9 mouse cellular contexts compared by ENCODE assay signal in the genomic region with DNA sequence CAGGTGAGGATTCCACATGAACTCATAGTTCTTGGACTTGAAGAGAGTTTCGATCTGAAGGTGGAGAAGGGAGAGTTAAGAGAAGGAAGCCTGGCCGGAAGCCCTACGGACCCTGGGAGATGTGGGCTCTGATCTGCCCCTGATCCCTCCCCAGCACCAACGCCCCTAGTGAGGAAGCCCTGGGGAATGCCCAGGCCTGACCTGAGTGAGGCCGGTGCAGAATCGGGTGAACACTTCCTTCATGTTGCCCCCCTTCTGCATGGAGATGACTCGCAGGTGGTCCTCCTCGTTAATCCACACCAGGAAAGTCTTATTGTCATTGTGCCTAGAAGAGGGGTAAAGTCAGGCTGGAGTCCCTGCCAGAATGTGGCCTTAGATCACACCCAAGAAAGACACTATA. TPM values are rescaled to one million over a fixed set of nuclear protein-coding genes. Genes with fewer than 3 reads are reported as not detected.
DNase-seq lines count a peak whose midpoint lies in the region; ATAC-seq and TF ChIP-seq lines count a peak whose summit lies in the region.
"Had no signal": no experiment of that assay in that cellular context is flagged by ENCODE, and none has a peak within 500 bp of the region (broad histone marks: within the 10 kb centered on the region; RNA-seq: fewer than 3 reads in every experiment).

No protein-coding gene starts in this region.

- H3K36me3 ChIP-seq in forebrain, embryonic 11.5 days (ENCODE audit: control insufficient read depth, insufficient read depth, low read length), result peaks cover 4% of the 10 kb centered on the region
- H3K36me3 ChIP-seq in hindbrain, embryonic 16.5 days (ENCODE audit: control insufficient read depth, insufficient read depth, low read length), result no peaks in the 10 kb centered on the region
- peaks cover 37% of the 10 kb centered on the region for H3K36me3 ChIP-seq in neural tube, embryonic 13.5 days

- no peak for DNase-seq in left cerebral cortex, adult 2 months (ENCODE audit: extremely low spot score in 1 of 2, low spot score in 2 of 2)
- no peak for DNase-seq in left cerebral cortex, postnatal 4 days
- DNase-seq in forebrain, embryonic 11.5 days (ENCODE audit: low spot score), result no peak
- no peak for DNase-seq in urinary bladder, postnatal 36 days (ENCODE audit: low spot score in 2 of 2)
- no peak for DNase-seq in testis, postnatal 14 days (ENCODE audit: low spot score)
- DNase-seq in ovary, postnatal 36 days (ENCODE audit: low spot score), result no peak

- peak overlapping the region; percentile 93 for H3K9ac ChIP-seq in forebrain, embryonic 11.5 days (ENCODE audit: low read length)
- H3K9ac ChIP-seq in hindbrain, embryonic 16.5 days (ENCODE audit: low read depth, low read length), result peak overlapping the region; percentile 98
- H3K9ac ChIP-seq in neural tube, embryonic 13.5 days, result peak overlapping the region; percentile 99

- H3K4me2 ChIP-seq in forebrain, embryonic 11.5 days (ENCODE audit: low read depth, low read length, severe bottlenecking), result peak overlapping the region; percentile 93
- H3K4me2 ChIP-seq in hindbrain, embryonic 16.5 days (ENCODE audit: low read length), result peak overlapping the region; percentile 92
- peak overlapping the region; percentile 97 for H3K4me2 ChIP-seq in neural tube, embryonic 13.5 days

- H3K4me3 ChIP-seq in left cerebral cortex, adult 2 months, result peak overlapping the region; percentile 100
- peak overlapping the region; percentile 91 for H3K4me3 ChIP-seq in forebrain, embryonic 11.5 days (ENCODE audit: low read depth, low read length)
- H3K4me3 ChIP-seq in hindbrain, embryonic 16.5 days (ENCODE audit: low read length), result peak overlapping the region; percentile 91
- peak overlapping the region; percentile 97 for H3K4me3 ChIP-seq in neural tube, embryonic 13.5 days

- no peaks in the 10 kb centered on the region for H3K9me3 ChIP-seq in forebrain, embryonic 11.5 days (ENCODE audit: control insufficient read depth, low read length)
- H3K9me3 ChIP-seq in hindbrain, embryonic 16.5 days (ENCODE audit: control insufficient read depth, low read length), result no peaks in the 10 kb centered on the region
- H3K9me3 ChIP-seq in neural tube, embryonic 13.5 days, result no peaks in the 10 kb centered on the region

- H3K27ac ChIP-seq in left cerebral cortex, adult 2 months, result peak overlapping the region; percentile 99
- H3K27ac ChIP-seq in forebrain, embryonic 11.5 days (ENCODE audit: low read depth, low read length), result no peak overlapping the region
- H3K27ac ChIP-seq in hindbrain, embryonic 16.5 days (ENCODE audit: low read depth, low read length), result peak overlapping the region; percentile 88
- peak overlapping the region; percentile 95 for H3K27ac ChIP-seq in neural tube, embryonic 13.5 days (replicated peaks)

- no peak for TF ChIP-seq CTCF in left cerebral cortex, adult 2 months (IDR thresholded peaks at IDR 0.05)

- WGBS in forebrain, embryonic 11.5 days, result 48% methylated on average over 8 of the region's 8 CpGs
- 28% methylated on average over 8 of the region's 8 CpGs for WGBS in hindbrain, embryonic 16.5 days
- 45% methylated on average over 8 of the region's 8 CpGs for WGBS in neural tube, embryonic 13.5 days

- peaks cover 4% of the 10 kb centered on the region for H3K27me3 ChIP-seq in forebrain, embryonic 11.5 days (ENCODE audit: control insufficient read depth, insufficient read depth, low read length)
- no peaks in the 10 kb centered on the region; the same call in 1 of the 2 replicates for H3K27me3 ChIP-seq in hindbrain, embryonic 16.5 days (replicated peaks; ENCODE audit: control insufficient read depth, insufficient read depth, low read length)
- no peaks in the 10 kb centered on the region; the same call in 1 of the 2 replicates for H3K27me3 ChIP-seq in neural tube, embryonic 13.5 days
- H3K27me3 ChIP-seq: Patski had no signal

- ATAC-seq in forebrain, embryonic 11.5 days (replicated peaks; ENCODE audit: low FRiP score), result no peak
- ATAC-seq in hindbrain, embryonic 16.5 days, result no peak
- ATAC-seq in neural tube, embryonic 13.5 days (ENCODE audit: low read depth), result no peak
- ATAC-seq: Patski had no signal

- H3K4me1 ChIP-seq in forebrain, embryonic 11.5 days (replicated peaks; ENCODE audit: control insufficient read depth, insufficient read depth, low read length), result peaks cover 16% of the 10 kb centered on the region
- H3K4me1 ChIP-seq in hindbrain, embryonic 16.5 days (ENCODE audit: control insufficient read depth, insufficient read depth, low read depth, low read length), result peaks cover 29% of the 10 kb centered on the region
- peaks cover 46% of the 10 kb centered on the region for H3K4me1 ChIP-seq in neural tube, embryonic 13.5 days (replicated peaks)

- intact Hi-C loops in left cerebral cortex, adult 2 months (cut with DNase I), result loop anchor here (2.0 to 5.0 kb wide), 3 partner anchors 42 to 142 kb away; partner anchors contain the start of genes Apopt1, Bag5, Xrcc3 and Zfyve21
- intact Hi-C loops in left cerebral cortex, postnatal 4 days (cut with DNase I), result loop anchor here (5.0 kb wide), 2 partner anchors 32 to 62 kb away; no protein-coding TSS in a partner anchor

RNA-seq across cellular contexts. Expression of gene Ckb, which starts 2.2 kb away (rescaled TPM):
- total RNA-seq in left cerebral cortex, adult 2 months (2021), result 1,000 to 10,000 TPM; 1,837 to 1,872 TPM
- total RNA-seq in left cerebral cortex, postnatal 4 days (2021), result 100 to 1,000 TPM; 638 to 668 TPM
- polyA plus RNA-seq in forebrain, embryonic 11.5 days (2014; fragmentation: Nextera tagmentation; extraction: Ambion mirVana), result 2,325 and 2,523 TPM in 2 replicates
- polyA plus RNA-seq in hindbrain, embryonic 16.5 days (2015; fragmentation: Nextera tagmentation; extraction: Ambion mirVana), result 1,949 and 2,238 TPM in 2 replicates
- polyA plus RNA-seq in neural tube, embryonic 13.5 days (2015; fragmentation: Nextera tagmentation; extraction: Ambion mirVana), result 1,774 and 1,823 TPM in 2 replicates

RNA-seq across cellular contexts. Expression of gene Trmt61a, which starts 7.9 kb away (rescaled TPM):
- total RNA-seq in left cerebral cortex, adult 2 months (2021), result 10 to 100 TPM; 18.9 to 20.2 TPM
- 10 to 100 TPM; 21.3 to 22.0 TPM for total RNA-seq in left cerebral cortex, postnatal 4 days (2021)
- polyA plus RNA-seq in forebrain, embryonic 11.5 days (2014; fragmentation: Nextera tagmentation; extraction: Ambion mirVana), result 12.9 and 15.6 TPM in 2 replicates
- 8.8 and 11.1 TPM in 2 replicates for polyA plus RNA-seq in hindbrain, embryonic 16.5 days (2015; fragmentation: Nextera tagmentation; extraction: Ambion mirVana)
- 7.2 and 8.5 TPM in 2 replicates for polyA plus RNA-seq in neural tube, embryonic 13.5 days (2015; fragmentation: Nextera tagmentation; extraction: Ambion mirVana)

RNA-seq across cellular contexts. Expression of gene Bag5, which starts 43.1 kb away (rescaled TPM):
- 10 to 100 TPM; 60.9 to 61.8 TPM for total RNA-seq in left cerebral cortex, adult 2 months (2021)
- 10 to 100 TPM; 42.0 to 43.6 TPM for total RNA-seq in left cerebral cortex, postnatal 4 days (2021)
- 65.2 and 67.7 TPM in 2 replicates for polyA plus RNA-seq in forebrain, embryonic 11.5 days (2014; fragmentation: Nextera tagmentation; extraction: Ambion mirVana)
- 65.3 and 65.7 TPM in 2 replicates for polyA plus RNA-seq in hindbrain, embryonic 16.5 days (2015; fragmentation: Nextera tagmentation; extraction: Ambion mirVana)
- polyA plus RNA-seq in neural tube, embryonic 13.5 days (2015; fragmentation: Nextera tagmentation; extraction: Ambion mirVana), result 57.6 and 66.2 TPM in 2 replicates

RNA-seq across cellular contexts. Expression of gene Apopt1, which starts 43.1 kb away (rescaled TPM):
- 10 to 100 TPM; 36.2 to 38.8 TPM for total RNA-seq in left cerebral cortex, adult 2 months (2021)
- 10 to 100 TPM; 27.0 to 33.0 TPM for total RNA-seq in left cerebral cortex, postnatal 4 days (2021)
- 55.4 and 55.5 TPM in 2 replicates for polyA plus RNA-seq in forebrain, embryonic 11.5 days (2014; fragmentation: Nextera tagmentation; extraction: Ambion mirVana)
- 52.9 and 54.7 TPM in 2 replicates for polyA plus RNA-seq in hindbrain, embryonic 16.5 days (2015; fragmentation: Nextera tagmentation; extraction: Ambion mirVana)
- 52.0 and 59.1 TPM in 2 replicates for polyA plus RNA-seq in neural tube, embryonic 13.5 days (2015; fragmentation: Nextera tagmentation; extraction: Ambion mirVana)
